Mouse (Mus musculus) hindbrain, embryonic 13.5 days (tissue): ENCODE results near the gene Ece1. TPM values are rescaled to one million over a fixed set of nuclear protein-coding genes. Genes with fewer than 3 reads are reported as not detected.

ENCODE experiments used
- ATAC-seq: fragments of 200-750 bp; cut with Nextera tagmentation; 2 replicates; pipeline ENCODE4 v1.8.0; 2017; ENCODE audit warnings: moderate TSS enrichment; ENCODE audit not compliant: low FRiP score
- H3K27ac ChIP-seq: fragments of 300-500 bp; sonication (generic); 2 replicates; pipeline ENCODE4 v1.5.1; 2015; ENCODE audit warnings: inconsistent platforms, mild to moderate bottlenecking, moderate library complexity
- H3K27me3 ChIP-seq: fragments of 300-500 bp; sonication (generic); 2 replicates; pipeline ENCODE4 v1.6.1; 2015; ENCODE audit warnings: mild to moderate bottlenecking, inconsistent platforms
- H3K36me3 ChIP-seq: fragments of 300-500 bp; sonication (generic); 2 replicates; pipeline ENCODE4 v1.6.1; 2015; ENCODE audit warnings: mild to moderate bottlenecking, inconsistent platforms
- H3K4me1 ChIP-seq: fragments of 300-500 bp; sonication (generic); replicated peaks from 2 replicates; pipeline ENCODE4 v1.6.1; 2015; ENCODE audit warnings: inconsistent platforms
- H3K4me2 ChIP-seq: fragments of 300-500 bp; sonication (generic); 2 replicates; pipeline ENCODE4 v1.6.1; 2015; ENCODE audit warnings: inconsistent platforms, mild to moderate bottlenecking, moderate library complexity
- H3K4me3 ChIP-seq: fragments of 300-500 bp; sonication (generic); 2 replicates; pipeline ENCODE4 v1.5.1; 2015; ENCODE audit warnings: mild to moderate bottlenecking, inconsistent platforms
- H3K9ac ChIP-seq: fragments of 300-500 bp; sonication (generic); 2 replicates; pipeline ENCODE4 v1.6.1; 2015; ENCODE audit warnings: mild to moderate bottlenecking, inconsistent platforms
- H3K9me3 ChIP-seq: fragments of 300-500 bp; sonication (generic); 2 replicates; pipeline ENCODE4 v1.6.1; 2016; ENCODE audit warnings: inconsistent platforms
- WGBS: fragments of 180-500 bp; shearing (Covaris S2); methylation state at CpG from one replicate; pipeline ENCODE4 v1.1.7; 2015; 5-methylcytosine and 5-hydroxymethylcytosine counted together
- polyA plus RNA-seq: library from polyadenylated mRNA; unstranded; fragments of >200 nt; fragmentation: Nextera tagmentation; extraction: Ambion mirVana; gene quantifications from 2 replicates; pipeline ENCODE4 v1.2.1, GENCODE M21; 2015

Ece1 gene
- polyA plus RNA-seq = 20.2 and 22.8 TPM in 2 replicates

DNA sequence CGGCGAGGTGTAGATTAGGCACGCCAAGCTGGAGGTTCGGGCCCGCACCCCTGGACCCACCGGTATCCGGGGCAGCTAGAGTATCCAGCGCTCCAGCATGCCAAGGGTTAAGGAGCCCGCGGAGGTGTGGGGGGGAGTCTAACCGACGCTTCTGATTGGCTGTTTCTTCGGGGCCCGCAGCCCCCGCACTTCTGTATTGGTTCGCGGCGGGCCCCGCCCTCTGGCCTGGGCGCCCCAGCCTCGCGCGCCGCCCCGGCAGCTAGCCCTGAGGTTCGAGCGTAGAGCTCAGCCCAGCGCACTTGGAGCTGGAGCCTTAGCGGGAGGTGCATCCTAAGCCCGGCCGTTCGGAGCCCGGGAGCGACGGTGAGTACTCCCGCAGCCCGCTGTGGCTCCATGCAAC is at the start of gene Ece1:
Gene Ece1, plus strand, starts transcription at position 219 of the 400 bp plus-strand sequence.
- WGBS = under 1% methylated on average over 37 of the region's 37 CpGs
- Histone ChIP-seq H3K9ac (peak within 1 kb of the TSS; percentile 88), H3K9me3 (no peaks in the 10 kb centered on the region), H3K27ac (peak within 1 kb of the TSS; percentile 80), H3K36me3 (no peaks in the 10 kb centered on the region), H3K4me2 (peak within 1 kb of the TSS; percentile 81), H3K27me3 (no peaks in the 10 kb centered on the region), H3K4me1 (peaks cover 52% of the 10 kb centered on the region), H3K4me3 (peak within 1 kb of the TSS; percentile 75)
- ATAC-seq = peak; percentile 87

DNA sequence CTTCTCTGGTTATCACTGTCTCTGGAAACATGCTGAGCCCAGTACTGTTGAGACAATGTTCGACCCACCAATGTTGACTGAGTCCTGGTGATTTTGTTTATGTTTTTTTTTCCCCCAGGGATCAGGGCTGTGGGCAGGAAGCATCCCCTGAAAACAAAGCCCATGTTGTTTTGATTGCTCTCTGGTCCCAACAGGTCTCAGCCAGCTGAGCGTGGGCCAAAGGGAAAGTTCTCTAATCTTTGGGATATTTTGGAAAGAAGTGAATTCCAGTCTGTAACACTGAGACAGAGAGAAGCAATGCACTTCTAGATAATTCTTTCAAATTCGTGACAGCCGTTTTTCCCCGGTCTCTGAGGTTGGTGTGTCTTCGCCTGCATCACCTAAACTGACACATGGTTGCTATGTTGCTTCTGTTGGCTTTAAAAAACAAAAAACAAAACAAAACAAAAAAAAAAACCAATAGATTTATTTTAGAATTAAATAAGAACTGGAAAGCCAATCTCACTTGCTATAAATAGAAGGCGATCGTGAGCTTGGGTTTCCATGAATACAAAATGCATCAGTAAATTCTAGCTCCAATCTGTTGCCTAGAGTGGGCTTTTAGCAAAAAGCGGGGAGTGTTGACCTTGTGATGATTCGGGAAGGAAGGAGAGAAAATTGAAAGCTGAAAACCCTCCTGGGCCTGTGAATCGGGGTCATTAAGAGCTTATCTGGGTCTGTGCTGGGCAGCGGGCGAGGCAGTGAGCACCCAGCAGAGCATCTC is 48.9 kb upstream of the Ece1 start:
- Histone ChIP-seq H3K4me2 (no peak overlapping the region), H3K9ac (no peak overlapping the region), H3K36me3 (no peaks in the 10 kb centered on the region), H3K4me1 (0 out of 2 replicates have a peak, but pooled peaks cover 12% of the 10 kb centered on the region), H3K27me3 (no peaks in the 10 kb centered on the region), H3K27ac (no peak overlapping the region), H3K4me3 (no peak overlapping the region), H3K9me3 (no peaks in the 10 kb centered on the region)
- WGBS = 71% methylated on average over 13 of the region's 13 CpGs
- no peak for ATAC-seq

DNA sequence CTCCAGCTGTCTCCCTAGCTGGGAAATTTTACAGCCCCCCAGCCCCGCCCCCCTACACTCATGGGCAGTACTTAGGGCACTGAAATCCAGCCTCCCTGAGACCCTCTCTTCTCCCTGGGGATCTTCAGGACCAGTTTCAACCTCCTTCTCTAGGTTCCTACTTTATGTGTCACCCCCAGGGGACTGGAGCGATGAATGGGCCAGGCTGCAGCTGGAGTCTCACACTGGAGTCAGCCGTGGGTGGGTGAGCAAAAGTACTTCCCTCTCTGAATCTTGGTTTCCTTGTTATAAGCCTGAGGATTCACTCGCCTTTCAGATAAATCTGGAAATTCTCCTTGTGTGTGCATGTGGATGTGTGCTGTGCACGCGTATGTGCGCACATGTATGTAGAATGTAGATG is 47.9 kb upstream of the Ece1 start:
- no peaks in the 10 kb centered on the region for H3K36me3 ChIP-seq
- H3K27ac ChIP-seq = no peak overlapping the region
- no peak overlapping the region for H3K4me3 ChIP-seq
- H3K27me3 ChIP-seq = no peaks in the 10 kb centered on the region
- WGBS = 83% methylated on average over 7 of the region's 7 CpGs
- H3K9ac ChIP-seq = no peak overlapping the region
- 0 out of 2 replicates have a peak, but pooled peaks cover 12% of the 10 kb centered on the region for H3K4me1 ChIP-seq
- no peak overlapping the region for H3K4me2 ChIP-seq
- H3K9me3 ChIP-seq = no peaks in the 10 kb centered on the region
- ATAC-seq = no peak

DNA sequence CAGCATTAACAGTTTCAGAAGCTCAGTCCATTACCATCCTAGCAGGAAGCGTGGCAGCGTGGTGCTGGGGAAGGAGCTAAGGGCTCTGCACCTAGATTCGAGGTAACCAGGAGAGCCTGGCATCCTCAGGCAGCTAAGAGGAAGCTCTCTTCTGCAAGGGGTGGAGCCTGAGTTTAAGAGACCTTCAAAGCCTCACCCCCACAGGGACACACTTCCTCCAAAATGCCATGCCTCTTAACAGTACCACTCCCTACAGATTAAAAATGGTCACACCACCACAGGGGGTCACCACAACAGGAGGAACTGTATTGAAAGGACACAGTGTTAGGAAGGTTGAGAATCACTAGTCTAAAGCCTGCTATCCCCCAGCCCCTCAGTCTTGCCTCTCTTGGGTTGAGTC is 46.6 kb upstream of the Ece1 start:
- Histone ChIP-seq H3K27me3 (no peaks in the 10 kb centered on the region), H3K36me3 (no peaks in the 10 kb centered on the region), H3K4me1 (0 out of 2 replicates have a peak, but pooled peaks cover 12% of the 10 kb centered on the region), H3K4me3 (no peak overlapping the region), H3K9me3 (no peaks in the 10 kb centered on the region), H3K9ac (no peak overlapping the region), H3K4me2 (no peak overlapping the region), H3K27ac (no peak overlapping the region)
- 80% methylated on average over 3 of the region's 3 CpGs for WGBS
- ATAC-seq = no peak

DNA sequence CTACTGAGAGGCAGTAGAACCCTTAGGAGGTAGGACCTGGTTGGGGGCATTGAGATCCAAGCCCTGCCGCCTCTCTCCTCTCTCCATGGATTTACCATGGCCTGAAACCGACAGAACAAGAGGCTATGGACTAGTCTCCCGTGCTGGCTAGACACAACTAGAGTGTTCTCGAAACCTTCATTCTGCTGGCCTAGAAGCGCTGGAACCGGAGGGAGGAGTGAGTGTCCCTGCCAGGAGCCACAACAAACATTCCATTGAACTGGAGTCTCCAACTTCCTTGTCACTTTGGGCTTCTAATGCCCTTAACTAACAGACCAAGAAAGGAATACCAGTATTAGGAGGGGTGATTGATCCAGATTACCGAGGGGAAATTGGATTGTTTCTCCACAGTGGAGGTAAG is 45.8 kb upstream of the Ece1 start:
- Histone ChIP-seq H3K9ac (no peak overlapping the region), H3K9me3 (no peaks in the 10 kb centered on the region), H3K4me2 (no peak overlapping the region), H3K4me1 (0 out of 2 replicates have a peak, but pooled peaks cover 12% of the 10 kb centered on the region), H3K4me3 (no peak overlapping the region), H3K36me3 (no peaks in the 10 kb centered on the region), H3K27ac (no peak overlapping the region), H3K27me3 (no peaks in the 10 kb centered on the region)
- no peak for ATAC-seq
- WGBS = 83% methylated on average over 7 of the region's 7 CpGs

DNA sequence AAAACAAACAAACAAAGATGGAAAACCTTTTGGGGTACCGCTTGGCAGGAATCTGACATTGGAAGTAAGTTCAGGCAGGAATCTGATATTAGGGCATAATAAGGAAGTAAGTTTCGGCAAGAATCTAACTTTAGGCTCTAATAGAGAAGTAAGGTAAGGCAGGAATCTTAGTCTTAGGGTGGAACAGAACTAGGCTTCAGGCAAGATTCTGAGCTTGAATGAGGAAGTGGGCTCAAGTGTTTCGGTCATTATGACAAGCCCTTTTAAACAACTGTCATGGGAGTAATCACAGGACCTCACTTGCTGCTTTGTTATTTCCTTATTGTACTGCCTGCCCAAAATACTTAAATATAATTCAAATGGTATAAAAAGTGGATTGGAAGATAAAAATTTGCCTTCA is 43.7 kb upstream of the Ece1 start:
- H3K9ac ChIP-seq = no peak overlapping the region
- H3K36me3 ChIP-seq = no peaks in the 10 kb centered on the region
- H3K9me3 ChIP-seq = no peaks in the 10 kb centered on the region
- WGBS = 94% methylated on average over 3 of the region's 3 CpGs
- ATAC-seq = no peak
- H3K27me3 ChIP-seq = no peaks in the 10 kb centered on the region
- H3K4me2 ChIP-seq = no peak overlapping the region
- H3K4me1 ChIP-seq = 0 out of 2 replicates have a peak, but pooled peaks cover 9% of the 10 kb centered on the region
- H3K27ac ChIP-seq = no peak overlapping the region
- no peak overlapping the region for H3K4me3 ChIP-seq

DNA sequence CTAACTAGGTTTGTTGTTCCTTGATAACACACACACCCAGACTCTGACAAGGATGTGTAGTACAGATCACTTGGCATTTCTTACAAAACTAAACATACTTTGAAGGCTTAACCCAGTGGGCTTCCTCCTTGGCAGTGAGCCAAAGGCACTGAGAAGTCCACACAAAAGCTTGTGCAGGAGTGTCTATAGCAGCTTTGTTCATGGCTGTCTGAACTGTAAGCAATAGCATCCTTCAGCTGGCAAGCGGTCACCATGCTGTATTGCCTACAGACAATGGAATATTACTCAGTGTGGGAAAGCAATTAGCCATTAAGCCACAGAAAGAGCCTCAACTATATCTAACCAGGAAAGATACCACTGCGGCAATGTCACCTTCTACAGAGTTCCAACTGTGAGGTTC is 42.5 kb upstream of the Ece1 start:
- Histone ChIP-seq H3K36me3 (no peaks in the 10 kb centered on the region), H3K4me2 (no peak overlapping the region), H3K9ac (no peak overlapping the region), H3K9me3 (no peaks in the 10 kb centered on the region), H3K27ac (peak overlapping the region; percentile 52; the same call in 1 of the 2 replicates), H3K27me3 (no peaks in the 10 kb centered on the region), H3K4me1 (no peaks in the 10 kb centered on the region), H3K4me3 (no peak overlapping the region)
- ATAC-seq = peak; percentile 63; the same call in 1 of the 2 replicates
- 46% methylated on average over 2 of the region's 2 CpGs for WGBS

DNA sequence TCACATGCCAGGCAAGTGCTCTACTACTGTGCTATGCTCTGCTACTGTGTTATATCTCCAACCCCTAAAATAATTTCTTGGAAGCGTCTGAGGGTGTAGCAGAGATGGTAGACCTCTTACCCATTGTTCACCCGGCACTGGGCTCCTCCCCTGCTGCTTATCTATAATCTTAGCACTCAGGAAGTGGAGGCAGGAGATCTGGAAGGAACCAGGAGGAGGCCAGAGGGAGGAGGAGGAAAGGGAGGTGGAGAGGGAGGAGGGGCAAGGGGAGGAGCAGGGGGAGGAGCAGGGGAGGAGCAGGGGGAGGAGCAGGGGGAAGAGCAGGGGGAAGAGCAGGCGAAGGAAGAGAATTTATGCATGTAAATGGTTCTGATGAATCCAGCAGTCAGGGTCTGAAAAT is 41.3 kb upstream of the Ece1 start:
- 72% methylated on average over 3 of the region's 3 CpGs for WGBS
- H3K4me1 ChIP-seq = no peaks in the 10 kb centered on the region
- no peak for ATAC-seq
- no peaks in the 10 kb centered on the region for H3K9me3 ChIP-seq
- H3K36me3 ChIP-seq = no peaks in the 10 kb centered on the region
- no peak overlapping the region for H3K9ac ChIP-seq
- no peak overlapping the region for H3K4me2 ChIP-seq
- H3K27ac ChIP-seq = no peak overlapping the region
- no peak overlapping the region for H3K4me3 ChIP-seq
- no peaks in the 10 kb centered on the region for H3K27me3 ChIP-seq

DNA sequence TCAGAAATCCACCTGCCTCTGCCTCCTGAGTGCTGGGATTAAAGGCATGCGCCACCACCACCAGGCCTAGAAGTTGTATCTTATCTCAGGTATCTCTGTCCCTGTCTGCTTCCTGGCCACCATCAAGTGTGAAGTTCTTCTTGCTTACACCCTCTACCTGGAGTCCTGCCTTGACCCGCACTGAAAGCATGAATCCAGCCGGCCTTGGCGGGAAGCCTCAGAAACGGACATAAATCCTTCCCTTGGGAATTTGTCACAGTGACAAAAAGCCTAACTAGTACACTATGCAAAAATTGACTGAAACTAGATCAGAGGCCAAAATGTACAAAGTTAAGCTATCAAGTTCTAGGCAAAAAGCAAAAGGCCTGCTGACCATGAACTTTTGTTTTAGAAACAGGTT is 39.5 kb upstream of the Ece1 start:
- H3K27me3 ChIP-seq = no peaks in the 10 kb centered on the region
- no peak overlapping the region for H3K9ac ChIP-seq
- no peaks in the 10 kb centered on the region for H3K9me3 ChIP-seq
- 90% methylated on average over 5 of the region's 5 CpGs for WGBS
- no peak overlapping the region for H3K27ac ChIP-seq
- H3K4me3 ChIP-seq = no peak overlapping the region
- H3K36me3 ChIP-seq = no peaks in the 10 kb centered on the region
- H3K4me1 ChIP-seq = no peaks in the 10 kb centered on the region
- ATAC-seq = no peak
- no peak overlapping the region for H3K4me2 ChIP-seq

DNA sequence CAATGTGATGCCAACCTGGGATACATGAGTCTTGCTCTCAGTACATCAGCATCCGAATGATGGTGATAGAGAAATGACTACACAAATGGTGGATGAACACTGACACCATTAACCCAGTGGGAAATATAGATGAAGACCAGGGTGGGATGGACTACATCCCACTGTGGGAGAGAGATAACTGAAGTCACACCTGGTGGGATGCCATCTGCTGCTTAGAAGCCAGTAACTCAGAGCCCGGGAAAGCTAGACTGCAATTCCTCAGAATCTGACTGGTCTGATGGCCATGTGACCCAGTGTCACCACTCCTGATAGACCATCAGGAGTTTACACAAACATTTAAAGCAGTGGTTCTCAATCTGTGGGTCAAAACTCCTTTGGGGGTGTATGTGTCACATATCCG is 38.5 kb upstream of the Ece1 start:
- H3K4me1 ChIP-seq = no peaks in the 10 kb centered on the region
- no peaks in the 10 kb centered on the region for H3K36me3 ChIP-seq
- 0 out of 2 replicates have a peak, but pooled peaks cover under 1% of the 10 kb centered on the region for H3K27me3 ChIP-seq
- no peak overlapping the region for H3K9ac ChIP-seq
- 89% methylated on average over 3 of the region's 3 CpGs for WGBS
- H3K9me3 ChIP-seq = no peaks in the 10 kb centered on the region
- H3K27ac ChIP-seq = no peak overlapping the region
- H3K4me2 ChIP-seq = no peak overlapping the region
- no peak overlapping the region for H3K4me3 ChIP-seq
- ATAC-seq = no peak

DNA sequence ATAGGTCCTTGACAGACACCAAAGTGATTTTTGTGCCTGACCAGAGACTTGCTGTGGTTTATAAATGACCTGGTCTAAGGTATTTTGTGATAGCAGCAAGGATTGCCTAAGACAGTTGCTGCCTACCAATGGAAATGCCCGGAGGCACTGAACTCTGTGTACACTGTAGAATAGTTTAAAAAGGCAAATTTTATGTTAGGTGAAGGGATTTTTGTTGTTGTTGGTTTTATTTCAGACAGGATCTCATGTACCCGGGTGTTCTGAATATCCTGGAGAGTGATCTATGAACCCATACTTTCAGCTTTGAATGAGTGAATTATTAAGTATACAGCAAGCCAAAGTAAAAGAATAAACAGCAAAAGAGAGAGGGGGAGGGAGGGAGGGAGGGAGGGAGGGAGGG is 37.2 kb upstream of the Ece1 start:
- H3K4me2 ChIP-seq = no peak overlapping the region
- 91% methylated on average over 2 of the region's 2 CpGs for WGBS
- H3K4me3 ChIP-seq = no peak overlapping the region

DNA sequence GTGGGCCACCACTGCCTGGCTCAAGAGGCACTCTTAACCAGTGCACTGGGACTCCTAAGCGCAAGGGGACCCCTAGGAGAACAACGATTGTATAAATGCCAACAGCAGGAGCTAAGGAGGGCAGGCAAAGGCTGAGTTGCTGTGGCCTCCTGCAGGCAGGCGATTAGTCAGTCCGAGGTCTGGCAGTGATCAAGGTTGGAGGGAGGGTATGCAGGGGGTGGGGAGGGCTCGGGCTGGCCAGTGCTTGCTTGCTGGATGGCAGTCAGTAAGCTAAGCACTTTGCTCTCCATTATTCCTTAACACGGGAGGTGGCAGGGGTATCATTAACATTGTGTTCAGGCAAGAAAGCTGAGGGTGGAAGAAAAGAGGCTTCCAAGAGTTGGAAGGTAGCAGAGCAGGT is 31.7 kb upstream of the Ece1 start:
- no peaks in the 10 kb centered on the region for H3K4me1 ChIP-seq
- peaks cover 19% of the 10 kb centered on the region; the same call in 1 of the 2 replicates for H3K27me3 ChIP-seq
- 19% methylated on average over 6 of the region's 6 CpGs for WGBS
- H3K4me2 ChIP-seq = no peak overlapping the region
- H3K27ac ChIP-seq = no peak overlapping the region
- no peaks in the 10 kb centered on the region for H3K36me3 ChIP-seq
- ATAC-seq = no peak
- H3K4me3 ChIP-seq = no peak overlapping the region
- no peak overlapping the region for H3K9ac ChIP-seq
- H3K9me3 ChIP-seq = no peaks in the 10 kb centered on the region

More for the DNA sequence above, 37.2 kb upstream of the Ece1 start:
- Histone ChIP-seq H3K36me3 (no peaks in the 10 kb centered on the region), H3K27me3 (0 out of 2 replicates have a peak, but pooled peaks cover 8% of the 10 kb centered on the region), H3K9ac (no peak overlapping the region), H3K27ac (no peak overlapping the region), H3K9me3 (no peaks in the 10 kb centered on the region), H3K4me1 (no peaks in the 10 kb centered on the region)
- ATAC-seq = no peak

DNA sequence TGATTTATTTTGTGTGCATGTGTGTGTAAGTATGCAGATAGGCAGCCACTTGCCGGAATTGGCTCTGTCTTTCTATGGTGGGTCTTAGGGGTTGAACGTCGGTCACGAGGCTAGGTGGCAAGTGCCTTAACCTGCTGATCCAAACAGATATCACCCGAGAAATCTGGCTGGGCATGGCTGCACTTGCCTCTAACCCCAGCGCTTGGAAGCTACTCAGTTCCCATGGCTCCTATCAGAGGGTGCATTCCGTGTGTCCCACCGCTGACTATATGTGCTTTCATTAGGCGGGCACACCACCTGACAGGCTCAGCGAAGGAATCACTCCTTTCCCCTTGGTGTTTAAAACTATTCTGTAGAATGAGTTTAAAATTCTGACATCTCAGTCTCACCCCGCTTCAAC is 30.4 kb upstream of the Ece1 start:
- H3K9me3 ChIP-seq = no peaks in the 10 kb centered on the region
- 85% methylated on average over 11 of the region's 11 CpGs for WGBS
- no peaks in the 10 kb centered on the region for H3K36me3 ChIP-seq
- no peak overlapping the region for H3K4me2 ChIP-seq
- peaks cover 5% of the 10 kb centered on the region for H3K4me1 ChIP-seq
- H3K27me3 ChIP-seq = peaks cover 19% of the 10 kb centered on the region; the same call in 1 of the 2 replicates
- ATAC-seq = no peak
- H3K9ac ChIP-seq = no peak overlapping the region
- H3K4me3 ChIP-seq = no peak overlapping the region
- no peak overlapping the region for H3K27ac ChIP-seq
